Mouse (Mus musculus): ENCODE results near the gene Ptpn11.

Gene Ptpn11

DNA sequence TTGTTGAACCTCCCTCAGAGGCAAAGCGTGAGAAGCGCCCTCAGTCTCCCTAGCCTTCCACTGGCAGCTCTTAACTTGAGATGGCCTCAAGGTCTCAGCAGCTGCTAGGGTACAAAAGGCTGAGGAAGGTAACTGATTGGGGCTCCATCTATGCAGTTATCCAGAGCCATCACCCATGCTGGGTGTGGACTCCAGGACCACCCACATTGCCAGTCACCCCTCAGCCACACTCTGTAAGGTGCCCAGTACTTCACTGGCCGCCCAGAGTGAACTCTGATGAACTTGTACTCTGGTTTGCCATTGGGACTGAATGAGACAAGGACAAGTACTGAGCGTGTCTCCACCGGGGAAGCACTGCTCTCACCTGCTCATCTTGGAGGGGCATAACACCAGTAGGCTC lies 61.9 kb downstream of the Ptpn11 start:
- DNase-seq (ENCODE audit: low read depth, low spot score), result no peak

DNA sequence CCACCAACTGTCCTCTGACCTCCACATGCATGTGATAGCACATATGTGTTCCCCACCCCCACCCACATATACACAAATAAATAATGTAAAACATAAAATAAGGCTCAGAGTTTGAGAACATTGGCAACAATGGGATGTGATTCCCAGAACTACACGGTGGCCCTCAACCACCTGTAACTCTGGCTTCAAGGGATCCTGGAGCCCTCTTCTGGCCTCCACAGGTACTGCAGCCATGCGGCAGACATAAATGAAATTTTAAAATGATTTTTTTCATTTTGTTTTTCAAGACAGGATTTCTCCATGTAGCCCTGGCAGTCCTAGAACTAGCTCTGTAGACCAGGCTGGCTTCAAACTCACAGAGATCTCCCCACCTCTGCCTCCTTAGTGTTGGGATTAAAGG lies 65.1 kb downstream of the Ptpn11 start:
- no peak for DNase-seq (ENCODE audit: low read depth, low spot score)

DNA sequence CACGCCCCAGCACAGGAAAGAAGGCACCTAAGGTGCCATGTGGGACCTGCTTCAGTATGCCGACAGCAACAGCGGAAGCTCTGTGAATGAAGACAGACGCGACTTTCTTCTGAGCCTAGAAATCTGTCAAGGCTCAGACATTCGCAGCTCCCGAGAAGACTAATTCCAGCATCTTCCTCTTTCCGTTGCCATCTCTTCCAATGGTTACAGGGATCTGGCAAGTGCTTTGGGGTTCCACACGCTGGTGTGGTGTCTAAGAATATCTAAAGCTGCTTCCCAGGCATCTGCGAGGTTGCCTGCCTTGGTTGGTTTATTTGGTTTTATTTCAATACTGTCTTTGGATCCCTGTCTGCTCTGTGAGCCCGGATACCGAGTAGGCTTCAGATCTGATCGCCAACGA lies 65.6 kb downstream of the Ptpn11 start:
- no peak for DNase-seq (ENCODE audit: low read depth, low spot score)

DNA sequence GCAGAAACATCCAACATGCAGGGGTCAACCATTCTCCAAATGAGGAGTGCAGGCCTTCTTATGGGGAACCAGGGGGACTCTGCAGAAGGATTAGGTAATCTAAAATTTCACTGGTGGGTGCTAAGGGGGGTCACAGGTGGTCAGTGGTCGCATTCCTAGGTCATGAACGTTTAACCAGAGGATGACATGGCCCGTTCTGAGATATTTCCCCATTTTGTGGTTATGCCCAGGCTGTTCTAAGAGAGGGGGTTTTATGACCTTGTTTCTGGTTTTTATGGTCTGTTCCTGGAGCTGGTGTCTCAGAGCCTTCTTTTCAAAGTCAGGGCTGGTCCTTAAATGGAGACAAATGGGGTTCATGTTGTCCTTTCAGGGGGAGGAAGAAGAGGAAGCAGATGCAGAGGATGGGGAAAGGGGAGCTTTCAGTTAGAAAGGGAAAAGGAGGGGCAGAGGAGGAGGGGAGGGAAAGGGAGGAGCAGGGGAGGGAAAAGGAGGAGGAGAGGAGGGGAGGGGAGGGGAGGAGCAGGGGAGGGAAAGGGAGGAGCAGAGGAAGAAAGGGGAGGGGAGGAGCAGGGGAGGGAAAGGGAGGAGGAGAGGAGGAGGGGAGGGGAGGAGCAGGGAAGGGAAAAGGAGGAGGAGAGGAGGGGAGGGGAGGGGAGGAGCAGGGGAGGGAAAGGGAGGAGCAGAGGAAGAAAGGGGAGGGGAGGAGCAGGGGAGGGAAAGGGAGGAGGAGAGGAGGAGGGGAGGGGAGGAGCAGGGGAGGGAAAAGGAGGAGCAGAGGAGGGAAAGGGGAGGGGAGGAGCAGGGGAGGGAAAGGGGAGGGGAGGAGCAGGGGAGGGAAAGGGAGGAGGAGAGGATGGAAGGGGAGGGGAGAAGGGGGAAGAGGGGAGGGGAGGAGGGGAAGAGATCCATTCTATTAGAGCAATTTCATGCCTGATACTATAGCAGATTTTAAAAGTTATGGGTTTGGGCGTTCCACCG lies 66.7 kb downstream of the Ptpn11 start:
- no peak for DNase-seq (ENCODE audit: low read depth, low spot score)

DNA sequence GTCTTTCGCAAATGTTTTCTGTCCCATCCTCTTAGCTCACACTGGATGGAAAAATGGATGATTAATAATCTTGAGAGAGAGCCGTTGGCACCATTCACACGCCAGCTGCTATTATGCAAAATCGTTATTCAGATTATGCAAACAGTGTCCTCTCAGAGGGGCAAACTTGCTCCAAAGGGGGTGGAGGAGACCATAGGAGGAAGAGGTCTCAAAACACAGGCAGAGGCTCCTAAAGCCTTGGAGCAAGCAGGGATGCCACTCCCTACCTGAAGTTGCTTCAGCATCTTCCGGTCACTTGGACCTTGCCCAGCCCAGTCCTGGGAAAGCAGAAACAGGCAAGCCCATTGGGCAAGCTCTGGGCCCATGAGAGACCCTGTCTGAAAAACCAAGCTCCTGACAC lies 67.8 kb downstream of the Ptpn11 start:
- DNase-seq (ENCODE audit: low read depth, low spot score), result no peak

DNA sequence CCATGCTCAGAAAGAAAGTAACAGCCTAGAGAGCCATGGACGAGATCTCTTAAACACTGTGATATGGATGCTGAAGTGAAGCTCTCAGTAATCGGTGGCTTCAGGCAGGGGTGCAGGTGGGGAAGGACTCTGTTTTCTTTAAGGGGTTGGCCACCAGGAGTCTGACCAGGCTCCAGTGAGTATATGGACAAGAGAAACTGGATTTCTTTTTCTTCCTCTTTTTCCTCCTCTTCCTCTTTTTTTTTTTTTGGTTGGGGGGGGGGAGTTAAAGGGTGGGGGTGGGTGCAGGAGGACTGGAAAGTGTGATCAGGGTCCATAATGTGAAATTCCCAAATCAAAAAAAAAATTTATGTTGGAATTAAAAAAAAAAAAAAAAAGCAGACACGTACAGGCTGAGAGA lies 68.6 kb downstream of the Ptpn11 start:
- DNase-seq (ENCODE audit: low read depth, low spot score), result no peak

DNA sequence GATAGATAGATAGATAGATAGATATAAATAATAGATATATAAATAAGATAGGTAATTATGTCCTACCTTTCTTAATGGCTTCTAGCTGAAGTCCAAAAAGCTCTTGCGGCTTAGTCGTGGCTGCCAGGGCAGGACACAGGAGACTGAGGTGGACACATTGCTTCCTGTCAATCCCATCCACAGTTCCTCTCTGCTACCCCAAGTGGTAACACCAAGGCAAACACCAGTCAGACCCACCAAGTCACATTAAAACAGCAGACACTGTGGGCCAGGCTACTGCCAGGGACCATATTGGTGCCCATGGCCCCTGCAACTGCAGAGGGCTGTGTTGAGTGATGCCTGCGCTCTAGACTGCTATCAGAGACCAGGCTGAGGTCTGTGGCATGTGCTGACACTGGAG lies 69.2 kb downstream of the Ptpn11 start:
- DNase-seq (ENCODE audit: low read depth, low spot score), result no peak

DNA sequence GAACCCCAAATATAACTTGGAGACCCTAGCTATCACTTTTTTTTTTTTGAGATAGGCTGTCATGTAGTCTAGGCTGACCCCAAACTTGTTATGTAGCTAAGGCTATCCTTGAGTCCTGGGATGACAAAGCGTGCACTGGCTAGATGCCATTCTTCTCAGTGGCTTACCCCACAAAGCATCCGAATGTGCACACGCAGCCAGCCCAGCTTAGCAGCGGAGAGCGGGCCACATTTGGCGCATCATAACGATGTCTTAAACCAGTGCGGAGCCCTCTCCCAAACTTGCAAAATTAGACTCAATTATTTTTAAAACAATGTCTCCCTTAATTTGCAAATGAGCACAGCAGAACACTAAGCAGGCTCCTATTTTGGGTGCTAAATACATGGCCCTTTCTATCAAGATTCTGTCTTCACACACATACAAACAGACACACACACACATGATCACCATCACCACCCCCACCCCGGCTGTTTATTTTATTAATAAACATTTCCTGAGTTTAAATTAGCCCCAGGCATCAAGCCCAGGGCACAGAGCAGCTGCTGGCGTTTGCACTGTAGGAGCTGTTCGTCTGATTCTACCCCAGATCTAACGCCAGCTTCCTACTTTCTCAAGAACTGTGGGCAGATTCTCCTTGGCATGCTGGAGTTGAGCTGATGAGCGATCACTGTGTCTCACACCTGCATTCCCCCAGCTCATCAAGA lies 71.7 kb downstream of the Ptpn11 start:
- no peak for DNase-seq (ENCODE audit: low read depth, low spot score)

DNA sequence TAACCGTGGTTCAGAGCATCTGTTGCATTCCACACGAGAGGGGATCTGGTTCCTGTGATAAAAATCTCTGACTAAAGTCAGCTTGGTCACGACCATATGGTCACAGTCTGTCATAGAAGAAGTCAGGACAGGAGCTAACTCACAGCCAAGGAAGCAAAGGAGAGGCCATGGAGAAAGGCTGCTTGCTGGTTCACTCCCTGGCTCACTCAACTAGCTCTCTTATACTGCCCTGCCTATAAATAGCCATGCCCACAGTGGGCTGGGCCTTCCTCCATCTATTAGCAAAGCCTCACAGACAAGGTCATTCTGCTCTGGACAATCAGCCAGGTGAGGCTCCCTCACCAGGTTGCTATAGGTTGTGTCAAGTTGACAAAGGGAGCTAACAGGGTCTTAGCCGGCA lies 72.9 kb downstream of the Ptpn11 start:
- DNase-seq (ENCODE audit: low read depth, low spot score), result no peak

DNA sequence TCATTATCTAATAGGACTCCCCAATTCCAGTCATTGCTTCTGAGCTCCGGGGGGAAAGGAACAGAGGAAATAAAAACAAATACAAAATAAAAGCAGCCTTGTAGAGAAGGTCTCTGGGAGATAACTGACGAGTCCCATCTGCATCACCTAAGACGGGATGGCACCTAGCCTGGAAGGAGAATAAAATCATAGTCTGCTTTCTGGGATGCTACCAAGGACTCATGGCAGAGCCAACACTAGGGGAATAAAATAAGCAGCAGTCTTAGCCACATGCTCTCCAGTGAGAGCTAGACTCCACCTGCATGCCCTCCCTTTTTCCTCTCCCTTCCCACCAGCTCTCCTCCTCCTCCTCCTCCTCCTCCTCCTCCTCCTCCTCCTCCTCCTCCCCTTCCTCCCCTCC lies 74.3 kb downstream of the Ptpn11 start:
- DNase-seq (ENCODE audit: low read depth, low spot score), result no peak

DNA sequence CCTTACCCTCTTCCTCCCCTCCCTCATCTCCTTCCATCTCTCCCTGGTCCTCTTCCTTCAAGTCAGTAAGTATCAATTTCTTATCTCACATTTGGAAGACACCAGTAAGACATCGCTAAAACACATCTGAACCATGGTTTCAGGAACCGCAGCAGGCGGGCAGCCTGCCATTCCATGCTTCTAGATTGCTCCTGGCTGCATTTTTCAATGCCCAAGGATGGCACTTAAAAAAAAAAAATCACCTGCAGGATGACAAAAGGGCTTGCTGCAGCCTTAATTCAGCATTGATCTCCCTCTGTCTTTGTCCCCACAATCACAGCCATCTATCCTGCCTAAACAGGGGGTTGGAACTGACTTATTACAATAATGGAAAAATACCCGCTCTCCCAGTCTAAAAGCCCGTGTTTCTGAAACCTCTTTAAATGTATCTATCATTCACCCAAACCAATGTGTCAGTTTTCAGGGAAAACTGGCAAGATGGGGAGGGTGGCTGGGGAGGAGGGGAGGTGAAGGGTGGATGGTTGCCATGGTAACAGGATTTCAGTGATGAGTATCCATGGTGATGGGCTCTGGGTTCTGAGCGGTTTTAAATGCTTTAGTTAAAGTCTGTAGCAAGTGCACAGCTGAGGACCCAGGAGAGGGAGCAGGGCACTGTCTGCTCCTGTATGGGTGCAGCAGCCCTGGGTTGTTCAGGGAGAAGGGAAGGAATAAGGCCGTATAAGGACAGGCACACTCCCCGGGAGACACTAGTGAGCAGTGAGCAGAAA lies 75.6 kb downstream of the Ptpn11 start:
- peak; percentile 88 for DNase-seq (ENCODE audit: low read depth, low spot score)

DNA sequence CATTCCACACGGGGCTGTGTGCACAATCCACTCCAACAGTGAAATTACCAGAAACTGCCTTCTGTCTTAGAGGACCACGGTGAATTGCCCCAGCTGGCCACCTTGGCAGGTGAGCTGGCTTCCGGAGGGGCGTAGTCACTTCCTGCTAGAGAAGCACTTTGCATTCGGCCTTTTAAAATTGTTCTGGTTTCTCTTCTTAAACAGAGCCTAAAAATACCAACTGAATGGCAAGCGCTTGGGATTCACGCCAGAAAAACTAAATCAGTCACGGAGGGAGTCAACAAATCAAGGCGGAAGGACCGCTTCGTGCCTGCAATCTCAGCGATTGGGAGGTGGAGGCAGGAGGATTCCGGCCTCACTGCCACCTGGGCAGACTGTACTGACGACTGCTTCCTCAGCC lies 77.0 kb downstream of the Ptpn11 start:
- no peak for DNase-seq (ENCODE audit: low read depth, low spot score)

DNA sequence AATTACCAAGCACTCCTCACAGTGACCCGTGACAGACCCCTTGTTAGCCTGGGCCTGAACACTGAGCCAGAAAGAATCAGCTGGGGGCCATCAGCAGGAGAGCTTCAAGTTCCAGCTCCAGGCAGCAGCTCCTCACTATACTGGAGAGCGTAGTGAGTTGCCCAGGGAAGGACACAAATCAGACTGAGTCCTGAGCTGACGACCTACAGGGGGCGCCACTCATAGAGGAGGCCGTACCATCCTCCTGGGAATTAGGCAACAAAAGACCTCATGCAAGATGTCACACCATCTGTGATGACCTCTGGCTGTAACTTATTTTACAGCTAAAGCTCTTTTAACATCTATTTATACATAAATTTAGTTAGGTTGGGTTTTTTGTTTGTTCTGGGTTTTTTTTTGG lies 78.8 kb downstream of the Ptpn11 start:
- DNase-seq (ENCODE audit: low read depth, low spot score), result no peak

DNA sequence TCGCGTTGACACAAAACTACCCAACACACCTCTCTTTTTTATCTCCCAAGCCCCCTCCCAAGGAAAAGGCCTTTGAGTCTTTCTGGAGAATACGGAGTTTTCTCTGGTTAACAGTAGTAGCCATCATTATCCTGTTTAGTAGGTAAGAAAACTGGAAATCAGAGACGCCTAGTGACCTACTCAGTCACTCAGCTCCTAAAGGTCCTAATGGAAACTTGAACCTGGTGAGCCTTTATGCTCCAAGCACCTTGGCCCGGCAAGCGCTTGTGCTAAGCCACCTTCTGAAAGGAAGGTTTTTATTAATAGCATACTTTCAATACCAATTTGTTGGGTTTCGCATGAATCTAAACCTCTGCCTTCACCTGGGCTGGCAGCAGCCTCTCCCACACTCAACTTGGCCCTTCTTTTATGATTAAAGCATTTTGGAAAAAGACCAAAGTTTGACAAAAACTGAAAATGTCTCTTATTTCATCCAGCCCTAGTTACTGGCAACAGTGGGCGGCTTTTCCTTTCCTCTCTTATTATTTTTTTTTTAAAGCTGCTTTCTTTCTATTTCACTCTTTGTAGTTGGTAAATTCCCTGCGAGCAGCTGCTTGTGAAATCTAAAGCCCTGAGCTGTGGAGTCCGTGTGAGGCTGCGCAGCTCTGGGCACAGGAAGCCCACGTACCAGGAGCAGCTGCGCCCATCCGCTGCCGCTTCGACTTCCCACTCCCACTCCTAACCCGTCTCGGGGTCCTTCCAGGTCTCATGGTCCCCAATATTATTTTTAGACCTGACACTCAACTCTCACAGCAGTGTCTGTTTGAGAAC lies 79.9 kb downstream of the Ptpn11 start:
- DNase-seq (ENCODE audit: low read depth, low spot score), result no peak

DNA sequence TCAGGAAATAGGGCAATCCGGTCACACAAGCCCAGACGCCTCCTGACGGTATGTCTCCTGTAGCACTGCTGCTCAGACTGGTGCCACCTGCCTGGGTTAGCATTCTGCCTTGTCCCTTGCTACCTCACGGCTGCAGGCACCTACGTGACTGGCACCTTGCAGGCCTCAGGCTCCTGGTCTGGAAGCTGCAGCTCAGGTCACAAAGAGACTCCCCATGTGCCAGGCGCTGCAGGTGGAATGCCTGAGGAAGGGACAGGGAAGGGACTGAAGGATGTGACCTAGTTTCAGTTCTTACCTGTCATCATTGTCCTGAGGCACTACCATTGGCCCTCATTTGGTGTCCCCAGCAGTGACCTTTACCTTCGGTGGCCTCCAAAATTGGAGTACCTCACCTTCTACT lies 82.0 kb downstream of the Ptpn11 start:
- no peak for DNase-seq (ENCODE audit: low read depth, low spot score)

DNA sequence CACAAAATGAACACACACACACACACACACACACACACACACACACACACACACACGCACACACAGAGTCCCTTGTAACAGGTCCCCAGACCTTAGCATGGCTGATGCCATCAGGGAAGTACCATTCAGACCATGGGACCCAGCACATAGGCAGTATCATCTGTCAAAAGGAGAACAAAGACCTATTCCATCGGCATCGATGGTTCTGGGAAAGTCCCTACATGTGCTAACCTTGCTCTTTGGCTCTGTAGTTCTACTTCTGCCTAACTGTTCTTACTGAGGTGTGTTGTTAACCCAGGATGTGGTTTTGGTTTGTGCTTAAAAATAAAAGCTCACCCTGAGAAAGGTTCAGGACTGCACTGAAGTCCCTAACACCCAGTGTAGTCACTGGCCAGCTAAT lies 84.3 kb downstream of the Ptpn11 start:
- DNase-seq (ENCODE audit: low read depth, low spot score), result no peak

DNA sequence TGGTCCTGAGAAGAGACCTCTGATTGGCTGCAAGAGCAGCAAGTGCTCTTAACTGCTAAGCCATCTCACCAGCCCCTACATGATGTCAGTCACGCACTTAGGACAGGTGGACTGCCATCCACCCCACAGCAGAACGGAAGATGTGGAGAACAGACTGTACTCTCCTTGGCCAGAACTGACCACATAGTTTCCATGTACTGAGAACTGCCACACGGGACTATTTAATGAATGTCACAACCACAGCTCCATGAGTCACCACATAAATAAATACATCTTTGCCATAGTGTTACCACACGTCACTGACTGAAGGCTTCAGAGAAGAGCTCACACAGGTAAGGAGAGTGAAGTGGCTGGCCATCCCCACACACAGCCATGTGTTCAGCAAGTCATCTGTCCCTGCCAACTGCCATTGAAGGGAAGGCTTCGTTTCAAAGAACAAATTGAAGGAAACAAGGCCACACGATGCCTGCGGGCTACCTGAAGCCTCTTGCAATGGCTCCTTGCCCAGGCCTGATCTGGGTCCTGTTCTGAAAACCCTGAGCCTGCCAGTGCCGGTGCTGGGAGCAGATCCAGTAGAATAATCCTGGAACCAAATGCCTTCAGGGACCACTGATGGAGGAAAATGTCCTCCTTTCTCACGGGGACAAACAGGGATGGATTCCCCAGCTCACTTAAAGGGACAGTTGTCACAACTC lies 90.2 kb downstream of the Ptpn11 start:
- no peak for DNase-seq (ENCODE audit: low read depth, low spot score)

DNA sequence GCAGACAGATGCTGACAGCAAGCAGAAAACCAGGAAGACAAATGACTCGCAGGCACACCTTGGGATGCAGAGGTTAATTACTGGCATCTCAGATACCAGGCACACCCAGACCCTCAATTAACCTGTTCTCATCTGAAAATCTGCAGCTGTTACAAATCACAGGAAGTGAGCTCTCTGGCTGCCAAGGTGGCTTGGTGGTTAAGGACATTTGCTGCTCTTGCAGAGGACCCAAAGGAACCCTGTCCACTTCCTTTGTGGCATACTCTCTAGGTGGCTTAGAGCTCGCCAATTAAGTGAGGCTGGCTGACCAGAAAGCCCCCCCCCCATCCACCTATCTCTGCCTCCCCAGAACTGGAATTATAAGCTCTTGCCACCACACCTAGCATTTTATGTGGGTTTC lies 91.1 kb downstream of the Ptpn11 start:
- DNase-seq (ENCODE audit: low read depth, low spot score), result no peak

DNA sequence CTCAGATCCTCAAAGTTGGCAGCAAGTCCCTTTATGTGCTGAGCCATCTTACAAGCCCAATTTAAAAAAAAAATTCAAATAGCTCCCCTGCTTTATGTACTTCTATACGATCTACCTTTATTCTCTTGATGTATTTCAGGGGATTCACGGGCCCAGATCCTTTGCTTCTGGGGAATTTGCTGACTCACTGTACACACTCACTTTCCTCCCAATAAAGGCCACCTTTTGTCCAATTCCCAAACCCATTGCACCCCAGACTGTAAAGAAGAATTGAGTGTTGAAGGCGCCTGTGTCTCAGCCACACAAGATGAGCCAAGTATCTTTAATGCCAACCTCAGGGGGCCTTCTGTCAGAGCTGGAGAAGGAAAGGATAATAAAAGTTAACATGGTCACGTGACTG lies 93.2 kb downstream of the Ptpn11 start:
- no peak for DNase-seq (ENCODE audit: low read depth, low spot score)

DNA sequence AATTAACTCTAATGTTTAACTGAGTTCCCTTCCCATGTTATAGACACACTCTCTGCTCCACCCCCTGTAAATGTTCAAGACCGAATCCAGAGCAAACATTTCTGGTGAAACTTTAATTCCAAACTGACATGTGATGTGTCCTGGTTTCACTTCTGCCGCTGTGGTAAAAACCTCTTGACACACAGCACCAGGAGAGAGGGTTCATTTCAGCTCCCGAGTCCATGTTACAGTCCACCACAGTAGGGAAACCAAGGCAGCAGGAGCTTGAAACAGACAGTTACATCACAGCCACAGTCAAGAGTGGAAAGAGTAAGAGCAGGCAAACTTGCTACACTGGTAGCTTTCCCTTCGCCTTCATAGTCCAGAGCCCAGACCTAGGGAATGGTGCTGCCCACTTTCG lies 94.5 kb downstream of the Ptpn11 start:
- no peak for DNase-seq (ENCODE audit: low read depth, low spot score)

DNA sequence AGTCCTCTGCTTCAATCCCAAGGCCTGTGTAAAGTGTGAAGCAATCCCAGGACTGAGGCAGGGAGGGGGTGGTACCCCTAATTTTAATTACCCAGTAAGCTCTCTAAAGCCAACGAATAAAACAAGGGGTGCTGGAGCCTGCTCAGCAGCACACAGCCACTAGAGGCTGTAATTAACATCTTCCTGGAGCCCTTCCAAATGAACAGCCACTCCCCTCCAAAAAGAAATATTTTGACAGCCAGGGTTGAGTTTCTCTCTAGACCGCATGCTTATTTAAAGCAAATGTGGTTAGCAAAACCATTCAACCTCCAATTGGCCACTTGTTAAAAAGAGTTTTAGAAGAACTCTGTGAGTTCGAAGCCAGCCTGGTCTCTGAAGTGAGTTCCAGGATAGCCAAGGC lies 97.9 kb downstream of the Ptpn11 start:
- no peak for DNase-seq (ENCODE audit: low read depth, low spot score)

Measured in brain, embryonic 18.5 days (tissue).